Mouse (Mus musculus): ENCODE measurements around the gene Tet2. TPM values are rescaled to one million over a fixed set of nuclear protein-coding genes. Genes with fewer than 3 reads are reported as not detected.

Tet2 gene
- total RNA-seq, 4 experiments from 2014 or later, result 40.4 to 51.3 (median 44.4) TPM

GRCm38 (mm10) chr3:133453896-133454295 lies 91.0 kb downstream of the Tet2 start:
- DNase-seq (ENCODE audit: low spot score in 2 of 2), result no peak

- no peak for DNase-seq (ENCODE audit: low spot score in 2 of 2)
These were observed 108.0 kb downstream of the Tet2 start for GRCm38 (mm10) chr3:133436919-133437320.

GRCm38 (mm10) chr3:133436279-133436860 lies 108.6 kb downstream of the Tet2 start:
- no peak for DNase-seq (ENCODE audit: low spot score in 2 of 2)

GRCm38 (mm10) chr3:133435774-133436148 lies 109.2 kb downstream of the Tet2 start:
- no peak for DNase-seq (ENCODE audit: low spot score in 2 of 2)

- no peak for DNase-seq (ENCODE audit: low spot score in 2 of 2)
These were observed 109.7 kb downstream of the Tet2 start for GRCm38 (mm10) chr3:133435141-133435773.

- DNase-seq (ENCODE audit: low spot score in 2 of 2), result no peak
These were observed 115.4 kb downstream of the Tet2 start for GRCm38 (mm10) chr3:133429394-133430173.

GRCm38 (mm10) chr3:133428003-133428402 lies 116.9 kb downstream of the Tet2 start:
- DNase-seq (ENCODE audit: low spot score in 2 of 2), result no peak

- DNase-seq (ENCODE audit: low spot score in 2 of 2), result no peak
These were observed 121.9 kb downstream of the Tet2 start for GRCm38 (mm10) chr3:133423073-133423472.

GRCm38 (mm10) chr3:133414747-133415146 lies 130.2 kb downstream of the Tet2 start:
- DNase-seq (ENCODE audit: low spot score in 2 of 2), result no peak

Small RNA genes lying within 50 kb of the gene (microRNA-seq; reads per million reads assigned to microRNA genes)
- 0 reads per million in 2 experiments for gene Gm25042

Other genes with a start within 250 kb of the Tet2 start
- 10 to 100 TPM; 49.5 to 52.9 (median 51.3) TPM for gene Ppa2, start 235.0 kb downstream of the Tet2 start, total RNA-seq (2022)

Data from left cerebral cortex, adult 8-10 months (tissue).